In the genomic region with DNA sequence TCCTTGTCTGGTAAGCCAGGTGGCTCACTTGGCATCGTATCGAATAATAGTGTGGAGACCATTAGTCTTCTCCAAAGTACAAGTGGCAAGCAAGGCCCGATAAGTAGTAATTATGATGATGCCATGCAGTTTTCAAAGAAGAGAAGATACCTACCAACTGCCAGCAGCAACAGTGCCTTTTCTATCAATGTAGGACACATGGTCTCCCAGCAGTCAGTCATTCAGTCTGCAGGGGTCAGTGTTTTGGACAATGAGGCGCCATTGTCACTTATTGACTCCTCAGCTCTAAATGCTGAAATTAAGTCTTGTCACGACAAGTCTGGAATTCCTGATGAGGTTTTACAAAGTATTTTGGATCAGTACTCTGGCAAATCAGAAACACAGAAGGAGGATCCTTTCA, we compare ENCODE assay signal across 12 mouse cellular contexts. TPM values are rescaled to one million over a fixed set of nuclear protein-coding genes. Genes with fewer than 3 reads are reported as not detected.
DNase-seq lines count a peak whose midpoint lies in the region; ATAC-seq and TF ChIP-seq lines count a peak whose summit lies in the region.
"Had no signal": no experiment of that assay in that cellular context is flagged by ENCODE, and none has a peak within 500 bp of the region (broad histone marks: within the 10 kb centered on the region; RNA-seq: fewer than 3 reads in every experiment).

No protein-coding gene starts in this region.

- no peaks in the 10 kb centered on the region for H3K27me3 ChIP-seq in cerebellum, adult 2 months (ENCODE audit: control insufficient read depth, insufficient read depth, low read length)
- no peaks in the 10 kb centered on the region for H3K27me3 ChIP-seq in lung, postnatal 0 days (replicated peaks; ENCODE audit: insufficient read depth, low read length)
- no peaks in the 10 kb centered on the region for H3K27me3 ChIP-seq in hindbrain, postnatal 0 days (ENCODE audit: insufficient read depth, low read length)
- no peaks in the 10 kb centered on the region for H3K27me3 ChIP-seq in neural tube, embryonic 14.5 days (ENCODE audit: control insufficient read depth, insufficient read depth, low read length)

- H3K4me2 ChIP-seq in lung, postnatal 0 days (replicated peaks; ENCODE audit: low read depth, low read length) = no peak overlapping the region
- H3K4me2 ChIP-seq in hindbrain, postnatal 0 days (ENCODE audit: low read depth, low read length) = peak overlapping the region; percentile 75; the same call in 1 of the 2 replicates
- H3K4me2 ChIP-seq in neural tube, embryonic 14.5 days (ENCODE audit: low read depth, low read length) = peak overlapping the region; percentile 39; the same call in 1 of the 2 replicates

- intact Hi-C loops in heart, postnatal 36 days (cut with DNase I) = loop anchor here (5.0 to 10.0 kb wide), 3 partner anchors 56 to 212 kb away; partner anchors contain the start of gene Ddx59

- TF ChIP-seq CTCF in cerebellum, adult 2 months (IDR thresholded peaks at IDR 0.05; ENCODE audit: borderline replicate concordance, insufficient read depth, low read depth, low read length) = no peak
- TF ChIP-seq CTCF in lung, postnatal 0 days (IDR thresholded peaks at IDR 0.05) = peak; percentile 31
- TF ChIP-seq CTCF in hindbrain, postnatal 0 days (IDR thresholded peaks at IDR 0.05; ENCODE audit: low read depth) = no peak

- no peak for TF ChIP-seq EP300 in lung, postnatal 0 days (IDR thresholded peaks at IDR 0.05)

- 35% methylated on average over 5 of the region's 5 CpGs for WGBS in cerebellum, adult 2 months
- WGBS in lung, postnatal 0 days = 88% methylated on average over 5 of the region's 5 CpGs
- WGBS in hindbrain, postnatal 0 days = 72% methylated on average over 5 of the region's 5 CpGs
- 78% methylated on average over 5 of the region's 5 CpGs for WGBS in neural tube, embryonic 14.5 days

- H3K27ac ChIP-seq in cerebellum, adult 2 months (ENCODE audit: insufficient read depth, low read length) = no peak overlapping the region
- no peak overlapping the region for H3K27ac ChIP-seq in lung, postnatal 0 days (ENCODE audit: low read length)
- H3K27ac ChIP-seq in hindbrain, postnatal 0 days = no peak overlapping the region
- no peak overlapping the region for H3K27ac ChIP-seq in neural tube, embryonic 14.5 days (ENCODE audit: low read depth, low read length)

- H3K9me3 ChIP-seq in lung, postnatal 0 days (ENCODE audit: low read length) = no peaks in the 10 kb centered on the region
- H3K9me3 ChIP-seq in hindbrain, postnatal 0 days (ENCODE audit: low read length) = no peaks in the 10 kb centered on the region
- H3K9me3 ChIP-seq in neural tube, embryonic 14.5 days (ENCODE audit: control insufficient read depth, low read length) = no peaks in the 10 kb centered on the region

- ATAC-seq in lung, postnatal 0 days = no peak
- ATAC-seq in hindbrain, postnatal 0 days = no peak
- no peak for ATAC-seq in neural tube, embryonic 14.5 days (ENCODE audit: low read depth)

- peak overlapping the region; percentile 10 for H3K4me3 ChIP-seq in cerebellum, adult 2 months (replicated peaks; ENCODE audit: insufficient read depth, low read depth, low read length)
- no peak overlapping the region for H3K4me3 ChIP-seq in lung, postnatal 0 days (ENCODE audit: low read depth, low read length)
- no peak overlapping the region for H3K4me3 ChIP-seq in hindbrain, postnatal 0 days (ENCODE audit: low read length)
- no peak overlapping the region for H3K4me3 ChIP-seq in neural tube, embryonic 14.5 days (ENCODE audit: low read depth, low read length)

- no peak overlapping the region for H3K9ac ChIP-seq in lung, postnatal 0 days (replicated peaks; ENCODE audit: low read depth)
- H3K9ac ChIP-seq in hindbrain, postnatal 0 days (replicated peaks; ENCODE audit: low read length) = no peak overlapping the region
- no peak overlapping the region for H3K9ac ChIP-seq in neural tube, embryonic 14.5 days (replicated peaks; ENCODE audit: low read depth, low read length)

- H3K36me3 ChIP-seq in lung, postnatal 0 days (ENCODE audit: insufficient read depth, low read length) = no peaks in the 10 kb centered on the region
- peaks cover 8% of the 10 kb centered on the region; the same call in 1 of the 2 replicates for H3K36me3 ChIP-seq in hindbrain, postnatal 0 days (ENCODE audit: insufficient read depth, low read length)
- peaks cover 10% of the 10 kb centered on the region for H3K36me3 ChIP-seq in neural tube, embryonic 14.5 days (ENCODE audit: control insufficient read depth, insufficient read depth, low read length)

- no peak for TF ChIP-seq POLR2A in cerebellum, adult 2 months (IDR thresholded peaks at IDR 0.05; ENCODE audit: borderline replicate concordance, insufficient read depth, low read length)

- DNase-seq in cerebellum, adult 2 months = peak in 1 of 2 experiments; percentile 21
- DNase-seq in cerebellum, adult 18-20 months = no peak
- no peak for DNase-seq in lung, postnatal 0 days (ENCODE audit: low spot score)
- no peak for DNase-seq in lung, postnatal 10 days
- no peak for DNase-seq in hindbrain, postnatal 0 days (ENCODE audit: low spot score)
- no peak for DNase-seq in heart, postnatal 36 days
- no peak for DNase-seq in frontal cortex, postnatal 14 days (ENCODE audit: low spot score in 2 of 2)
- DNase-seq: adrenal gland, adult 8-10 months; cerebellum, adult 11 months; kidney, adult 9 months; thymus, postnatal 4 days had no signal

- H3K4me1 ChIP-seq in cerebellum, adult 2 months (ENCODE audit: control insufficient read depth, insufficient read depth, low read length) = peaks cover 5% of the 10 kb centered on the region; the same call in 1 of the 2 replicates
- H3K4me1 ChIP-seq in lung, postnatal 0 days (ENCODE audit: insufficient read depth, low read depth, low read length) = peaks cover 22% of the 10 kb centered on the region; the same call in 1 of the 2 replicates
- H3K4me1 ChIP-seq in hindbrain, postnatal 0 days (ENCODE audit: insufficient read depth, low read length) = peaks cover 29% of the 10 kb centered on the region
- peaks cover 30% of the 10 kb centered on the region for H3K4me1 ChIP-seq in neural tube, embryonic 14.5 days (ENCODE audit: control insufficient read depth, insufficient read depth, low read length)

RNA-seq across cellular contexts. Expression of gene Zfp281, which starts 2.1 kb away (rescaled TPM):
- 12.1 and 12.6 TPM in 2 replicates for polyA plus RNA-seq in cerebellum, adult 2 months (2012; rRNA removed)
- polyA plus RNA-seq in lung, postnatal 0 days (2015; fragmentation: Nextera tagmentation; extraction: Ambion mirVana) = 15.3 and 16.4 TPM in 2 replicates
- 22.3 and 25.7 TPM in 2 replicates for total RNA-seq in hindbrain, postnatal 0 days (2014; rRNA removed)
- 17.2 and 19.5 TPM in 2 replicates for polyA plus RNA-seq in hindbrain, postnatal 0 days (2015; fragmentation: Nextera tagmentation; extraction: Ambion mirVana)
- polyA plus RNA-seq in neural tube, embryonic 14.5 days (2014; fragmentation: Nextera tagmentation; extraction: Ambion mirVana) = 22.7 and 26.4 TPM in 2 replicates
- 10 to 100 TPM; 10.1 to 11.4 TPM for total RNA-seq in heart, postnatal 36 days (2021)
